Comparison of ENCODE assay signal across 8 mouse cellular contexts in the genomic region with DNA sequence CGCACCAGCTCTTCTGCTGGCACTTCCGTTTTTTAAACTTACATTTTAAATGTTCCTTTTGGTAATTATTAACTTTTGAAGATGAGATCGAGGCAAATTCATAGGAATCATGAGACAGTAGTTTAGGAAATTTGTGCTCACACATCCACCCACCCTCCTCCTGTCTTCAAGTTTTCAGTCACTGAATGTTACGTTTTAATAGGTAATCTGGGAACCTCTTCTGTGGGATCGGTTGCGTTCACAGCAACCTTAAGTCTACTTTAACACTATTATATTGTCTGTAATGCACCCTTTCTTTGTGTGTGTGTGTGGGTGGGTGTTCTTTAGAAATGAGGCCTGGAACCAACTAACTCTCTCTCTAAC. TPM values are rescaled to one million over a fixed set of nuclear protein-coding genes. Genes with fewer than 3 reads are reported as not detected.
DNase-seq lines count a peak whose midpoint lies in the region; ATAC-seq and TF ChIP-seq lines count a peak whose summit lies in the region.

No protein-coding gene starts in this region.

- no peaks in the 10 kb centered on the region for H3K36me3 ChIP-seq in heart, postnatal 0 days (replicated peaks; ENCODE audit: control insufficient read depth, insufficient read depth, low read length)
- no peaks in the 10 kb centered on the region for H3K36me3 ChIP-seq in hindbrain, embryonic 11.5 days (ENCODE audit: control insufficient read depth, insufficient read depth, low read length)
- H3K36me3 ChIP-seq in midbrain, embryonic 10.5 days = no peaks in the 10 kb centered on the region

- DNase-seq in heart, postnatal 0 days (ENCODE audit: low spot score) = no peak
- no peak for DNase-seq in heart, adult 8-10 months (ENCODE audit: low spot score)
- no peak for DNase-seq in hindbrain, embryonic 11.5 days (ENCODE audit: low spot score)
- DNase-seq in midbrain, embryonic 10.5 days (ENCODE audit: low spot score) = no peak
- no peak for DNase-seq in embryo, embryonic 10.5 days (ENCODE audit: low spot score)
- no peak for DNase-seq in thymus, postnatal 14 days
- no peak for DNase-seq in gastrocnemius, adult 18-20 months (ENCODE audit: low spot score)

- TF ChIP-seq EP300 in heart, postnatal 0 days (IDR thresholded peaks at IDR 0.05; ENCODE audit: low read depth) = no peak

- TF ChIP-seq CTCF in heart, postnatal 0 days (IDR thresholded peaks at IDR 0.05; ENCODE audit: low read depth) = no peak

- H3K9ac ChIP-seq in heart, postnatal 0 days (replicated peaks; ENCODE audit: low read depth, low read length) = no peak overlapping the region
- no peak overlapping the region for H3K9ac ChIP-seq in hindbrain, embryonic 11.5 days (ENCODE audit: low read depth, low read length)

- ATAC-seq in heart, postnatal 0 days (ENCODE audit: insufficient read depth, low read depth) = no peak
- ATAC-seq in activated CD4-positive, CD25-positive, alpha-beta regulatory T cell, adult 4 months = peak; percentile 0
- ATAC-seq in hindbrain, embryonic 11.5 days (ENCODE audit: low FRiP score) = no peak

- 33% methylated on average over 6 of the region's 6 CpGs for WGBS in heart, postnatal 0 days
- WGBS in hindbrain, embryonic 11.5 days = 17% methylated on average over 6 of the region's 6 CpGs
- 17% methylated on average over 6 of the region's 6 CpGs for WGBS in midbrain, embryonic 10.5 days

- peak overlapping the region; percentile 87 for H3K4me2 ChIP-seq in heart, postnatal 0 days (ENCODE audit: low read depth, low read length)
- H3K4me2 ChIP-seq in hindbrain, embryonic 11.5 days (replicated peaks; ENCODE audit: low read depth, low read length) = peak overlapping the region; percentile 60

- no peaks in the 10 kb centered on the region for H3K27me3 ChIP-seq in heart, postnatal 0 days (ENCODE audit: control insufficient read depth, insufficient read depth, low read length)
- no peaks in the 10 kb centered on the region for H3K27me3 ChIP-seq in hindbrain, embryonic 11.5 days (ENCODE audit: control insufficient read depth, insufficient read depth, low read length)
- H3K27me3 ChIP-seq in midbrain, embryonic 10.5 days (ENCODE audit: low read depth, poor library complexity, severe bottlenecking) = peaks cover 13% of the 10 kb centered on the region; the same call in 1 of the 2 replicates

- no peaks in the 10 kb centered on the region for H3K9me3 ChIP-seq in heart, postnatal 0 days (replicated peaks; ENCODE audit: control insufficient read depth, low read length)
- H3K9me3 ChIP-seq in hindbrain, embryonic 11.5 days (ENCODE audit: control insufficient read depth, low read length) = no peaks in the 10 kb centered on the region
- no peaks in the 10 kb centered on the region for H3K9me3 ChIP-seq in midbrain, embryonic 10.5 days (replicated peaks)

- H3K4me3 ChIP-seq in heart, postnatal 0 days (ENCODE audit: low read depth, low read length) = peak overlapping the region; percentile 83
- peak overlapping the region; percentile 57 for H3K4me3 ChIP-seq in hindbrain, embryonic 11.5 days (ENCODE audit: low read depth, low read length)
- H3K4me3 ChIP-seq in midbrain, embryonic 10.5 days = peak overlapping the region; percentile 90

- no peaks in the 10 kb centered on the region for H3K4me1 ChIP-seq in heart, postnatal 0 days (ENCODE audit: control insufficient read depth, insufficient read depth)
- no peaks in the 10 kb centered on the region for H3K4me1 ChIP-seq in hindbrain, embryonic 11.5 days (replicated peaks; ENCODE audit: control insufficient read depth, insufficient read depth, low read length)
- peaks cover 22% of the 10 kb centered on the region for H3K4me1 ChIP-seq in midbrain, embryonic 10.5 days

- H3K27ac ChIP-seq in heart, postnatal 0 days (ENCODE audit: low read depth) = peak overlapping the region; percentile 93; the same call in 1 of the 2 replicates
- H3K27ac ChIP-seq in hindbrain, embryonic 11.5 days (ENCODE audit: low read depth, low read length) = no peak overlapping the region
- H3K27ac ChIP-seq in midbrain, embryonic 10.5 days (replicated peaks) = 0 out of 2 replicates have a peak overlapping the region, but pooled peaks have one; percentile 96

RNA-seq across cellular contexts. Expression of a gene that starts 0.3 kb away (rescaled TPM):
- total RNA-seq in heart, postnatal 0 days (2014; rRNA removed; ENCODE audit: low replicate concordance) = 25.7 and 33.4 TPM in 2 replicates
- 9.2 and 10.6 TPM in 2 replicates for polyA plus RNA-seq in heart, postnatal 0 days (2015; fragmentation: Nextera tagmentation; extraction: Ambion mirVana)
- total RNA-seq in heart, adult 8-10 months (2022) = 10 to 100 TPM; 13.4 to 17.6 (median 14.7) TPM
- 10 to 100 TPM; 36.7 to 44.6 TPM for polyA plus RNA-seq in activated CD4-positive, CD25-positive, alpha-beta regulatory T cell, adult 4 months (2017; shearing (Covaris generic))
- polyA plus RNA-seq in hindbrain, embryonic 11.5 days (2014; fragmentation: Nextera tagmentation; extraction: Ambion mirVana) = 20.1 and 34.2 TPM in 2 replicates
- polyA plus RNA-seq in midbrain, embryonic 10.5 days (2016; fragmentation: Nextera tagmentation; extraction: Ambion mirVana) = 14.6 and 19.7 TPM in 2 replicates
- total RNA-seq in gastrocnemius, adult 18-20 months (2021) = 10 to 100 TPM; 14.3 to 18.2 TPM
